Mouse (Mus musculus) MEL (cell line): Measurements from ENCODE around the gene Efcab5.

Experiments
- CTCF ChIP-seq, 3 experiments: IDR thresholded peaks in 2 of 3; conservative IDR thresholded peaks in 1 of 3; 2 replicates each; pipeline ENCODE4 v1.5.1; 2011 to 2012; ENCODE audit warnings: low read length in 3 of 3, low read depth in 2 of 3, mild to moderate bottlenecking in 2 of 3, improper control_type of control experiment in 1 of 3, inconsistent platforms in 1 of 3, mixed read lengths in 1 of 3, moderate library complexity in 1 of 3; ENCODE audit not compliant: control insufficient read depth in 1 of 3, insufficient read depth in 1 of 3, poor library complexity in 1 of 3, severe bottlenecking in 1 of 3
- EP300 ChIP-seq, 2 experiments: IDR thresholded peaks; 2 replicates each; pipeline ENCODE4 v1.6.1; 2011; ENCODE audit warnings: improper control_type of control experiment in 2 of 2, low read length in 2 of 2, low read depth in 1 of 2, mild to moderate bottlenecking in 1 of 2
- GATA1 ChIP-seq: IDR thresholded peaks from 2 replicates; pipeline ENCODE4 v1.6.1; 2011; ENCODE audit warnings: low read depth, low read length, improper control_type of control experiment
- MXI1 ChIP-seq: IDR thresholded peaks from 2 replicates; pipeline ENCODE4 v1.6.1; 2011; ENCODE audit warnings: mild to moderate bottlenecking, low read depth, low read length, improper control_type of control experiment
- POLR2A ChIP-seq, 2 experiments: IDR thresholded peaks; 2 replicates each; pipeline ENCODE4 v1.6.1; 2011 to 2012; ENCODE audit warnings: low read length in 2 of 2, mild to moderate bottlenecking in 2 of 2, control low read depth in 1 of 2, improper control_type of control experiment in 1 of 2, low read depth in 1 of 2, moderate library complexity in 1 of 2; ENCODE audit not compliant: control insufficient read depth in 1 of 2, insufficient read depth in 1 of 2, poor library complexity in 1 of 2
- SIN3A ChIP-seq: IDR thresholded peaks from 2 replicates; pipeline ENCODE4 v1.6.1; 2012; ENCODE audit warnings: low read length, improper control_type of control experiment, inconsistent platforms
- SMC3 ChIP-seq: IDR thresholded peaks from 2 replicates; pipeline ENCODE4 v1.6.1; 2011; ENCODE audit warnings: low read depth, low read length, improper control_type of control experiment
- ZC3H11A ChIP-seq: IDR thresholded peaks from 2 replicates; pipeline ENCODE4 v1.6.1; 2012; ENCODE audit warnings: low read depth, mild to moderate bottlenecking, inconsistent platforms, low read length, improper control_type of control experiment

GRCm38 (mm10) chr11:77182041-77182440, 6.7 kb downstream of the Efcab5 start:
- no peak for TF ChIP-seq ZC3H11A
- TF ChIP-seq MXI1, result no peak
- no peak for TF ChIP-seq SMC3
- no peak for TF ChIP-seq SIN3A
- TF ChIP-seq CTCF (IDR thresholded peaks at IDR 0.05 in 2 of 3, conservative IDR thresholded peaks at IDR 0.05 in 1 of 3; ENCODE audit: control insufficient read depth in 1 of 3, insufficient read depth in 1 of 3, low read depth in 2 of 3, low read length in 3 of 3, poor library complexity in 1 of 3, severe bottlenecking in 1 of 3), result no peak
- no peak for TF ChIP-seq GATA1
- no peak for TF ChIP-seq POLR2A (IDR thresholded peaks at IDR 0.05; ENCODE audit: control insufficient read depth in 1 of 2, insufficient read depth in 1 of 2, low read depth in 1 of 2, low read length in 2 of 2, poor library complexity in 1 of 2)
- no peak for TF ChIP-seq EP300 (IDR thresholded peaks at IDR 0.05; ENCODE audit: low read depth in 1 of 2, low read length in 2 of 2)
